Comparison of ENCODE assay signal across 20 mouse cellular contexts in the genomic region with DNA sequence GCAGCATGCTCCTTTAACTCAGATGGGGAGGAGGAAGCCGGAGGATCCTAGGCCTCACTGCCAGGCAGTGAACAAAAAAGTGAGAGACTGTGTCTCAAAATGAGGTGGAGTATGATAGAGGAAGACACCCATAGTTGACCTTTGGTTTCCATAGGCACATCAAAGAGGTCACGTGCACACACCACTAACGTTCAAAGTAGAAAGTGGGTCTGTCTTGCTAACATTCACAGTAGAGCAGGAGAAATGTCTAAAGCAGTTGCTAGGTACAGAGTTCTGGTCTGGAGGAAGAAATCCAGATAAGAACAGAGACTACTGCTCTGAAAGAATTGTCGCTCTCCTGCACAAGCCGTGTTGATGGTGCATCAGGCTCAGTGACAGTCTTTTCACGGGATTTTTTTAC. TPM values are rescaled to one million over a fixed set of nuclear protein-coding genes. Genes with fewer than 3 reads are reported as not detected.
DNase-seq lines count a peak whose midpoint lies in the region; ATAC-seq and TF ChIP-seq lines count a peak whose summit lies in the region.
"Had no signal": no experiment of that assay in that cellular context is flagged by ENCODE, and none has a peak within 500 bp of the region (broad histone marks: within the 10 kb centered on the region; RNA-seq: fewer than 3 reads in every experiment).

No protein-coding gene starts in this region.

- peak; percentile 64 for DNase-seq in heart, adult 11 months
- DNase-seq in layer of hippocampus, adult 2 months (ENCODE audit: low spot score in 2 of 2), result no peak
- no peak for DNase-seq in layer of hippocampus, adult 9-10 months (ENCODE audit: low spot score)
- DNase-seq in cerebellum, postnatal 36 days, result no peak
- DNase-seq in right cerebral cortex, postnatal 4 days, result no peak
- DNase-seq: adrenal gland, postnatal 14 days; cerebellum, adult 18-20 months; cerebellum, adult 9-11 months; gastrocnemius, postnatal 10 days; heart, postnatal 14 days had no signal

- no peak for TF ChIP-seq CTCF in layer of hippocampus, adult 2 months (conservative IDR thresholded peaks at IDR 0.05)

- no peak for ATAC-seq in heart, embryonic 11.5 days (replicated peaks; ENCODE audit: insufficient number of reproducible peaks, low FRiP score, low TSS enrichment)
- ATAC-seq in CD4-positive, CD25-positive, alpha-beta regulatory T cell, adult 4 months, result peak; percentile 77
- ATAC-seq: hindbrain, postnatal 0 days; intestine, embryonic 16.5 days had no signal

- H3ac ChIP-seq in myocyte (ENCODE audit: control insufficient read depth, insufficient read length), result no peak overlapping the region

- H3K36me3 ChIP-seq in heart, embryonic 11.5 days (ENCODE audit: control insufficient read depth, insufficient read depth, low read length), result no peaks in the 10 kb centered on the region
- no peaks in the 10 kb centered on the region for H3K36me3 ChIP-seq in myocyte (ENCODE audit: control insufficient read depth, insufficient read depth)
- H3K36me3 ChIP-seq: embryonic facial prominence, embryonic 10.5 days; heart, embryonic 15.5 days; hindbrain, embryonic 13.5 days had no signal

- H3K9me3 ChIP-seq in heart, embryonic 11.5 days (replicated peaks; ENCODE audit: control insufficient read depth, low read length), result no peaks in the 10 kb centered on the region
- H3K9me3 ChIP-seq: embryonic facial prominence, embryonic 10.5 days; heart, embryonic 15.5 days; hindbrain, embryonic 13.5 days had no signal

- WGBS in heart, embryonic 11.5 days (ENCODE audit: insufficient replicate concordance), result 74% methylated on average over 6 of the region's 6 CpGs

- no peaks in the 10 kb centered on the region for H3K79me2 ChIP-seq in myocyte (ENCODE audit: control insufficient read depth, insufficient read depth)

- H3K4me3 ChIP-seq in heart, embryonic 11.5 days (ENCODE audit: low read depth, low read length), result no peak overlapping the region
- H3K4me3 ChIP-seq in layer of hippocampus, adult 2 months, result no peak overlapping the region
- no peak overlapping the region for H3K4me3 ChIP-seq in myocyte
- H3K4me3 ChIP-seq: embryonic facial prominence, embryonic 10.5 days; heart, embryonic 15.5 days; hindbrain, embryonic 13.5 days had no signal

- no peak overlapping the region for H3K4me2 ChIP-seq in heart, embryonic 11.5 days
- no peak overlapping the region for H3K4me2 ChIP-seq in myocyte (ENCODE audit: low read depth)
- H3K4me2 ChIP-seq: heart, embryonic 15.5 days; hindbrain, embryonic 13.5 days had no signal

- H3K9ac ChIP-seq in heart, embryonic 11.5 days (ENCODE audit: low read depth, low read length), result no peak overlapping the region
- H3K9ac ChIP-seq: heart, embryonic 15.5 days; hindbrain, embryonic 13.5 days had no signal

- no peak overlapping the region for H3K27ac ChIP-seq in heart, embryonic 11.5 days (ENCODE audit: low read depth, low read length)
- 0 out of 2 replicates have a peak overlapping the region, but pooled peaks have one; percentile 3 for H3K27ac ChIP-seq in layer of hippocampus, adult 2 months
- H3K27ac ChIP-seq: embryonic facial prominence, embryonic 10.5 days; heart, embryonic 15.5 days; hindbrain, embryonic 13.5 days; hindbrain, postnatal 0 days had no signal

- no peak for TF ChIP-seq POLR2A in myocyte (IDR thresholded peaks at IDR 0.05; ENCODE audit: insufficient read length, low read depth)

- H3K4me1 ChIP-seq in heart, embryonic 11.5 days (ENCODE audit: control insufficient read depth, insufficient read depth, low read length), result peaks cover 5% of the 10 kb centered on the region

- H3K27me3 ChIP-seq in heart, embryonic 11.5 days (ENCODE audit: control insufficient read depth, insufficient read depth, low read length), result no peaks in the 10 kb centered on the region
- no peaks in the 10 kb centered on the region for H3K27me3 ChIP-seq in myocyte (ENCODE audit: control insufficient read depth, insufficient read depth, insufficient read length)
- H3K27me3 ChIP-seq: heart, embryonic 15.5 days; hindbrain, embryonic 13.5 days had no signal

TF ChIP-seq in myocyte, 11 proteins besides CTCF, POLR2A, EP300 and RAD21:
- TF ChIP-seq USF1 (IDR thresholded peaks at IDR 0.05; ENCODE audit: low read depth) (peak; percentile 56), E2F4 (IDR thresholded peaks at IDR 0.05; ENCODE audit: insufficient read depth) (no peak)
TF ChIP-seq in myocyte: peak in this region for 1.

RNA-seq across cellular contexts. Expression of a gene that starts 10.7 kb away (rescaled TPM):
- 16.7 and 17.9 TPM in 2 replicates for polyA plus RNA-seq in heart, embryonic 11.5 days (2014; fragmentation: Nextera tagmentation; extraction: Ambion mirVana)
- 100 to 1,000 TPM; 127 to 133 TPM for total RNA-seq in layer of hippocampus, adult 2 months (2021)
- polyA plus RNA-seq in CD4-positive, CD25-positive, alpha-beta regulatory T cell, adult 4 months (2017; shearing (Covaris generic)), result 10 to 100 TPM; 58.7 to 84.9 TPM
- 8.9 TPM for polyA plus RNA-seq in myocyte (2012; fragmentation: generic; extraction: Trizol)

RNA-seq across cellular contexts. Expression of a gene that starts 50.2 kb away (rescaled TPM):
- polyA plus RNA-seq in heart, embryonic 11.5 days (2014; fragmentation: Nextera tagmentation; extraction: Ambion mirVana), result 0.19 TPM in 1 of 2 replicates, not detected in the other
- total RNA-seq in layer of hippocampus, adult 2 months (2021), result under 1 TPM in 1 of 2 experiments, not detected in 1; 0.15 TPM
- under 1 TPM in 1 of 2 experiments, not detected in 1; 0.30 TPM for polyA plus RNA-seq in CD4-positive, CD25-positive, alpha-beta regulatory T cell, adult 4 months (2017; shearing (Covaris generic))
- not detected for polyA plus RNA-seq in myocyte (2012; fragmentation: generic; extraction: Trizol)
- total RNA-seq: MEL had no signal
- polyA plus RNA-seq: forebrain, embryonic 14.5 days had no signal
